Mouse (Mus musculus): ENCODE data around the gene Bcl11b.

The Bcl11b gene

GRCm38 (mm10) chr12:107971081-107971780, 32.2 kb downstream of the Bcl11b start:
- DNase-seq (ENCODE audit: low spot score): no peak

GRCm38 (mm10) chr12:107970637-107971036, 32.8 kb downstream of the Bcl11b start:
- DNase-seq (ENCODE audit: low spot score): no peak

GRCm38 (mm10) chr12:107969841-107970371, 33.5 kb downstream of the Bcl11b start:
- DNase-seq (ENCODE audit: low spot score): no peak

GRCm38 (mm10) chr12:107969126-107969525, 34.3 kb downstream of the Bcl11b start:
- no peak for DNase-seq (ENCODE audit: low spot score)

GRCm38 (mm10) chr12:107968331-107968730, 35.1 kb downstream of the Bcl11b start:
- DNase-seq (ENCODE audit: low spot score): no peak

GRCm38 (mm10) chr12:107967026-107967425, 36.4 kb downstream of the Bcl11b start:
- DNase-seq (ENCODE audit: low spot score): no peak

- DNase-seq (ENCODE audit: low spot score): no peak
Measured at GRCm38 (mm10) chr12:107965103-107965502, 38.3 kb downstream of the Bcl11b start.

- no peak for DNase-seq (ENCODE audit: low spot score)
Measured at GRCm38 (mm10) chr12:107964396-107965085, 38.9 kb downstream of the Bcl11b start.

- no peak for DNase-seq (ENCODE audit: low spot score)
Measured at GRCm38 (mm10) chr12:107962852-107963251, 40.5 kb downstream of the Bcl11b start.

- DNase-seq (ENCODE audit: low spot score): no peak
Measured at GRCm38 (mm10) chr12:107961843-107962242, 41.6 kb downstream of the Bcl11b start.

- no peak for DNase-seq (ENCODE audit: low spot score)
Measured at GRCm38 (mm10) chr12:107960789-107961491, 42.5 kb downstream of the Bcl11b start.

- DNase-seq (ENCODE audit: low spot score): no peak
Measured at GRCm38 (mm10) chr12:107960365-107960764, 43.0 kb downstream of the Bcl11b start.

- DNase-seq (ENCODE audit: low spot score): no peak
Measured at GRCm38 (mm10) chr12:107959872-107960271, 43.5 kb downstream of the Bcl11b start.

- no peak for DNase-seq (ENCODE audit: low spot score)
Measured at GRCm38 (mm10) chr12:107953044-107953684, 50.2 kb downstream of the Bcl11b start.

GRCm38 (mm10) chr12:107952318-107952724, 51.1 kb downstream of the Bcl11b start:
- no peak for DNase-seq (ENCODE audit: low spot score)

GRCm38 (mm10) chr12:107950667-107951179, 52.7 kb downstream of the Bcl11b start:
- DNase-seq (ENCODE audit: low spot score): no peak

- DNase-seq (ENCODE audit: low spot score): no peak
Measured at GRCm38 (mm10) chr12:107949416-107949815, 54.0 kb downstream of the Bcl11b start.

- no peak for DNase-seq (ENCODE audit: low spot score)
Measured at GRCm38 (mm10) chr12:107942100-107942499, 61.3 kb downstream of the Bcl11b start.

- no peak for DNase-seq (ENCODE audit: low spot score)
Measured at GRCm38 (mm10) chr12:107940774-107941173, 62.6 kb downstream of the Bcl11b start.

- DNase-seq (ENCODE audit: low spot score): no peak
Measured at GRCm38 (mm10) chr12:107939177-107939576, 64.2 kb downstream of the Bcl11b start.

- DNase-seq (ENCODE audit: low spot score): no peak
Measured at GRCm38 (mm10) chr12:107936972-107937371, 66.4 kb downstream of the Bcl11b start.

GRCm38 (mm10) chr12:107936406-107936805, 67.0 kb downstream of the Bcl11b start:
- no peak for DNase-seq (ENCODE audit: low spot score)

Data from layer of hippocampus, adult 9-10 months (tissue).